Mouse (Mus musculus) layer of hippocampus, postnatal 10 days (tissue): ENCODE measurements around the gene Tnik. TPM values are rescaled to one million over a fixed set of nuclear protein-coding genes. Genes with fewer than 3 reads are reported as not detected.

Source experiments
- DNase-seq, 2 experiments: peaks; one replicate each; pipeline ENCODE4 v3.0.0; 2021; ENCODE audit warnings: low spot score in 2 of 2
- total RNA-seq, 2 experiments: library from RNA; stranded (reverse); gene quantifications; 2 replicates each; pipeline ENCODE4 v1.2.3; 2021

The Tnik gene
- total RNA-seq, 2 experiments from 2014 or later = 209 to 232 TPM

- peak in 1 of 2 experiments; percentile 16 for DNase-seq
Observed at GRCm38 (mm10) chr3:28542941-28543340, 279.9 kb downstream of the Tnik start.

GRCm38 (mm10) chr3:28543380-28543984 is 280.5 kb downstream of the Tnik start:
- peak in 1 of 2 experiments; percentile 55 for DNase-seq

GRCm38 (mm10) chr3:28544345-28544869 is 281.4 kb downstream of the Tnik start:
- peak in 1 of 2 experiments; percentile 9 for DNase-seq

- DNase-seq = peak in 1 of 2 experiments; percentile 7
Observed at GRCm38 (mm10) chr3:28547965-28548730, 285.1 kb downstream of the Tnik start.

GRCm38 (mm10) chr3:28549391-28549790 is 286.4 kb downstream of the Tnik start:
- DNase-seq = peak in 1 of 2 experiments; percentile 13

- DNase-seq = peak; percentile 48 to 52
Observed at GRCm38 (mm10) chr3:28550497-28551093, 287.6 kb downstream of the Tnik start.

GRCm38 (mm10) chr3:28551756-28552155 is 288.7 kb downstream of the Tnik start:
- peak in 1 of 2 experiments; percentile 9 for DNase-seq

GRCm38 (mm10) chr3:28554934-28555333 is 291.9 kb downstream of the Tnik start:
- no peak for DNase-seq

- no peak for DNase-seq
Observed at GRCm38 (mm10) chr3:28555795-28556570, 293.0 kb downstream of the Tnik start.

- DNase-seq = peak; percentile 53 to 72
Observed at GRCm38 (mm10) chr3:28558328-28558871, 295.4 kb downstream of the Tnik start.

GRCm38 (mm10) chr3:28561408-28561807 is 298.4 kb downstream of the Tnik start:
- DNase-seq = no peak

- no peak for DNase-seq
Observed at GRCm38 (mm10) chr3:28562612-28563332, 299.8 kb downstream of the Tnik start.

- DNase-seq = no peak
Observed at GRCm38 (mm10) chr3:28564370-28565357, 301.6 kb downstream of the Tnik start.

- peak; percentile 32 to 37 for DNase-seq
Observed at GRCm38 (mm10) chr3:28577301-28577700, 314.3 kb downstream of the Tnik start.

GRCm38 (mm10) chr3:28578950-28579615 is 316.1 kb downstream of the Tnik start:
- no peak for DNase-seq

- no peak for DNase-seq
Observed at GRCm38 (mm10) chr3:28585750-28586465, 322.9 kb downstream of the Tnik start.

- DNase-seq = no peak
Observed at GRCm38 (mm10) chr3:28587808-28588207, 324.8 kb downstream of the Tnik start.

GRCm38 (mm10) chr3:28591345-28591744 is 328.3 kb downstream of the Tnik start:
- no peak for DNase-seq
